Mouse (Mus musculus) liver, adult 2 months (tissue): ENCODE data around the gene Rtkn2.

ENCODE experiments used
- CTCF ChIP-seq: fragments of 200-500 bp; IDR thresholded peaks from 2 replicates; pipeline ENCODE4 v1.5.1; 2011; ENCODE audit warnings: low read depth, low read length, control low read depth
- POLR2A ChIP-seq: fragments of 200-500 bp; IDR thresholded peaks from 2 replicates; pipeline ENCODE4 v1.6.1; 2011; ENCODE audit warnings: low read length, control low read depth; ENCODE audit not compliant: insufficient read depth; ENCODE audit errors: extremely low read depth

DNA sequence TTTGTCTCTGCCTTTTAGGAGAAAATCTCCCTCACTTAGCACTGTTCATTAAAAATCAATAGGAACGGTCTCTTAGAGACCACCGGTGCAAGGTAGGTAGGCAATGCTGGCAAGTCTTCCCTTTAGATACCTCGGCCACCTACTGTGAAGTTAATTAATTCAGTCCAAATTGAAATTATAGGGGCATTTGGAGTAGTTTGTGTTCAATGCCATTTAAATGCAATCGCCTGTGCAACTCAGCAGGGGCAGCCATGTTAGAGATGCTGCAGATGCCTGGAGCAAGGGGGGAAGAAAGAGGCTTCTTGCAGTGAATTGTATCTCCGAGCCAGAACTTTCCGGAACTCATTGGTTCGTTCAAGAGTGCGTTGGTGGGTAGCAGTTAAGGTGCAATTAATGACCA, 65.5 kb downstream of the Rtkn2 start:
- TF ChIP-seq CTCF = no peak
- TF ChIP-seq POLR2A = no peak
